Mouse (Mus musculus) spleen, adult 2 months (tissue): ENCODE data around the gene Hist1h3d. TPM values are rescaled to one million over a fixed set of nuclear protein-coding genes. Genes with fewer than 3 reads are reported as not detected.
A peak's percentile ranks its signal among the peaks of the same experiment; 100 is the strongest.
"Not testable (repeated sequence)": the region's sequence is repeated elsewhere in the genome, so short reads cannot be mapped to it uniquely, and the experiment has no call there.

Source experiments
- DNase-seq, 2 experiments: peaks; one replicate each; pipeline versions ENCODE4 v3.0.0 to v3.0.0-alpha.2; 2012 to 2021; ENCODE audit warnings: low spot score in 2 of 2, low read depth in 1 of 2
- H3K27ac ChIP-seq: fragments of 200-500 bp; 2 replicates; pipeline ENCODE4 v1.5.1; 2012; ENCODE audit warnings: low read length, inconsistent platforms; ENCODE audit not compliant: insufficient read depth
- H3K27me3 ChIP-seq: fragments of 200-500 bp; 2 replicates; pipeline ENCODE4 v1.6.1; 2012; ENCODE audit warnings: mild to moderate bottlenecking, moderate library complexity, low read length, inconsistent platforms; ENCODE audit not compliant: control insufficient read depth, insufficient read depth
- H3K36me3 ChIP-seq: fragments of 200-500 bp; 2 replicates; pipeline ENCODE4 v1.6.1; 2012; ENCODE audit warnings: mild to moderate bottlenecking, low read length, inconsistent platforms; ENCODE audit not compliant: control insufficient read depth, insufficient read depth
- H3K4me1 ChIP-seq: fragments of 200-500 bp; 2 replicates; pipeline ENCODE4 v1.6.1; 2011; ENCODE audit warnings: inconsistent platforms; ENCODE audit not compliant: control insufficient read depth, insufficient read depth, insufficient read length
- H3K4me3 ChIP-seq: fragments of 200-500 bp; 2 replicates; pipeline ENCODE4 v1.5.1; 2011; ENCODE audit warnings: mild to moderate bottlenecking, inconsistent platforms; ENCODE audit not compliant: insufficient read depth, insufficient read length; ENCODE audit errors: extremely low read depth
- CTCF ChIP-seq: fragments of 200-500 bp; IDR thresholded peaks from 2 replicates; pipeline ENCODE4 v1.5.1; 2011; ENCODE audit warnings: mild to moderate bottlenecking, inconsistent platforms; ENCODE audit not compliant: insufficient read depth, insufficient read length, insufficient replicate concordance; ENCODE audit errors: extremely low read depth
- POLR2A ChIP-seq: fragments of 200-500 bp; IDR thresholded peaks from 2 replicates; pipeline ENCODE4 v1.6.1; 2011; ENCODE audit warnings: low read depth, low read length, inconsistent platforms
- WGBS: fragments of 180-500 bp; shearing (Covaris S2); methylation state at CpG from one replicate; pipeline ENCODE4 v1.1.7; 2018; 5-methylcytosine and 5-hydroxymethylcytosine counted together
- polyA plus RNA-seq: library from polyadenylated mRNA; depleted of rRNA; stranded (reverse); fragments of >200 nt; gene quantifications from 2 replicates; pipeline ENCODE4 v1.2.3, GENCODE M21; 2012

The Hist1h3d gene
- polyA plus RNA-seq, 1 experiment = 20.9 TPM

DNA sequence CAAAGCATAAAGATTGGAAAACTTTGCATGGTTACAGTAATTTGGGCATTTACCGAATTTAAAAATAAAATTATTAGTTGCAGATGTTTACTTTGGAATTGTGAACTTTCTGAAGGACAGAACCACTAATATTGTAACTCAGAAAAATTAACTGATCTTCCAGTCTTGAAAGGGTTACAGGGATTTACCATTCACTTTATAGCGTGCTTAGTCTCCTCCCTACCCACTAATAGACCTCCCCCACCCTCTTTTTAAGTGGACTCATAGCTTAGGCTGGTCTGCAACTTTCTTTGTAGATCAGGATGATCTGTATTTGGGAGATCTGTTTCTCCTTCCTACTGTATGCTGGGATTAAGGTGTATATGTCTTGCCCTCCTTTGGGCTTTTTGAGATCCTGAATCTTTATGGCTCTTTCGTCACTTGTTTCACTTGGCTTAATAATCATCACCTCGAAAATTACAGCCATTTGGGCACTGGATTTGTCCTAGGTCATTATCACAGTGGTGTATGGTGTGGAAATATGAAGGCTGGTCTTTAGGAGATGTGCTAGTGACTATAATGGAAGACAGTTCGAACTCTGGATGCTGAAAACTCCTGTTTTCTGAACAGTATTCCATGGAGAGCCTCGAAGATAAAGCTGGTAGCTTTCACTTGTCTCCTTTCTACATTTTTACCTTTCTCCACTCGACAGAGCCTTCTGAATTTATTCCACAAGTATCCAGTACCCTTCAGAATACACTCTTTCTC is 39.3 kb upstream of the Hist1h3d start:
- Histone ChIP-seq H3K4me1 (peaks cover 3% of the 10 kb centered on the region; the same call in 1 of the 2 replicates), H3K27ac (no peak overlapping the region), H3K36me3 (no peaks in the 10 kb centered on the region), H3K27me3 (no peaks in the 10 kb centered on the region), H3K4me3 (no peak overlapping the region)
- TF ChIP-seq POLR2A (no peak), CTCF (no peak)
- DNase-seq = no peak
- WGBS = 30% methylated on average over 7 of the region's 7 CpGs

DNA sequence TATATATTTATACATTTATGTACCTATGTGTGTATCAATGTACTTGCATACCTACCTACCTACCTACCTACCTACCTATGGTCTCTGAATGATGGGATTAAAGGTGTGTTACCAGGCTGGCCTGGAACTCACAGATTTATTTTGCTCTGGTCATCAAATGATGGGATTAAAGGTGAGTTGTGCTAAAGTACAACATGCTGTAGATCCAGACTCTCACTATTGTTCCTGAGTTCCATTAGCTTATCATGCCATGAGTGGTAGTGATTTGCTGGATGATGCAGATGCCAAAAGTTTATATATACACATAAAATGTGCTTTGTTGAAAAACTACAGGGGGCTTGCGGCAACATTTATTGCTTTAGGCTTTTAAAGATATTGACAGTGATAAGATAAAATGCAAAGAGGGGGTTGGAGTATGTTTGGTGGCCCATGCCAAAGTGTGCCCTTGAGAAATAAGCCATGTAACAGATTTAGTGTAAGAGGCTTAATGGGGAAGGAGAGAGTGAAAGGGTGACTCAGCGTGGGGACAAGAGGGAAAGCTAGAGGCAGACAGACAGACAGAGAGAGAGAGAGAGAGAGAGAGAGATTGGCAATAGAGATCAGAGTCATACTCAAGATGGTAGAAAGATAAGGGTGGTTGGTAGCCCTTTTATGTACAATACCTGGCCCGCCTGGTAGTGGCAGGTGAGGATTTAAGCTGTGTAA is 38.4 kb upstream of the Hist1h3d start:
- 83% methylated on average over 3 of the region's 3 CpGs for WGBS
- Histone ChIP-seq H3K36me3 (no peaks in the 10 kb centered on the region), H3K27ac (no peak overlapping the region), H3K4me1 (peaks cover 3% of the 10 kb centered on the region; the same call in 1 of the 2 replicates), H3K27me3 (no peaks in the 10 kb centered on the region), H3K4me3 (no peak overlapping the region)
- no peak for DNase-seq
- TF ChIP-seq POLR2A = no peak
- TF ChIP-seq CTCF = no peak

- no peak for DNase-seq
- 87% methylated on average over 5 of the region's 5 CpGs for WGBS
- Histone ChIP-seq H3K4me1 (peaks cover 3% of the 10 kb centered on the region; the same call in 1 of the 2 replicates), H3K4me3 (no peak overlapping the region), H3K36me3 (no peaks in the 10 kb centered on the region), H3K27ac (no peak overlapping the region), H3K27me3 (no peaks in the 10 kb centered on the region)
- TF ChIP-seq CTCF (no peak), POLR2A (no peak)
These were observed 37.3 kb upstream of the Hist1h3d start for GRCm38 (mm10) chr13:23538249-23538648.

DNA sequence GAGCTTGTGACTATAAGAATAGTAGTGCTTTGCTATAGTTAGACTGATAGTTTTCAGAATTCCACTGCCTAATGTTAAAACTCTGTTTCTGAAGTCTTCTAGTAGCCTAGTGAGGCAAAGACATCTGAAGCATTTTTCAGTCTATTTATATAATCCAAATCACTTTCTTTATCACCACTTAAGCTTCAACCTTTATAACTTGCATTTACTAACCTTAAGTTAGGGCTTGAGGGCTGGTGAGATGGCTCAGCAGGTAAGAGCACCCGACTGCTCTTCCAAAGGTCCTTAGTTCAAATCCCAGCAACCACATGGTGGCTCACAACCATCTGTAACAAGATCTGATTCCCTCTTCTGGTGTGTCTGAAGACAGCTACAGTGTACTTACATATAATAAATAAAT is 35.7 kb upstream of the Hist1h3d start:
- H3K27me3 ChIP-seq, H3K27ac ChIP-seq, H3K4me3 ChIP-seq, DNase-seq, H3K4me1 ChIP-seq, H3K36me3 ChIP-seq: not testable (repeated sequence)
- WGBS = 90% methylated on average over 1 of the region's 1 CpGs

- no peak for DNase-seq
- no peaks in the 10 kb centered on the region for H3K36me3 ChIP-seq
- no peaks in the 10 kb centered on the region for H3K4me1 ChIP-seq
- H3K27me3 ChIP-seq = no peaks in the 10 kb centered on the region
- no peak for TF ChIP-seq POLR2A
- no peak for TF ChIP-seq CTCF
- 85% methylated on average over 3 of the region's 3 CpGs for WGBS
- no peak overlapping the region for H3K4me3 ChIP-seq
- H3K27ac ChIP-seq = no peak overlapping the region
These were observed 34.1 kb upstream of the Hist1h3d start for GRCm38 (mm10) chr13:23541497-23541896.

DNA sequence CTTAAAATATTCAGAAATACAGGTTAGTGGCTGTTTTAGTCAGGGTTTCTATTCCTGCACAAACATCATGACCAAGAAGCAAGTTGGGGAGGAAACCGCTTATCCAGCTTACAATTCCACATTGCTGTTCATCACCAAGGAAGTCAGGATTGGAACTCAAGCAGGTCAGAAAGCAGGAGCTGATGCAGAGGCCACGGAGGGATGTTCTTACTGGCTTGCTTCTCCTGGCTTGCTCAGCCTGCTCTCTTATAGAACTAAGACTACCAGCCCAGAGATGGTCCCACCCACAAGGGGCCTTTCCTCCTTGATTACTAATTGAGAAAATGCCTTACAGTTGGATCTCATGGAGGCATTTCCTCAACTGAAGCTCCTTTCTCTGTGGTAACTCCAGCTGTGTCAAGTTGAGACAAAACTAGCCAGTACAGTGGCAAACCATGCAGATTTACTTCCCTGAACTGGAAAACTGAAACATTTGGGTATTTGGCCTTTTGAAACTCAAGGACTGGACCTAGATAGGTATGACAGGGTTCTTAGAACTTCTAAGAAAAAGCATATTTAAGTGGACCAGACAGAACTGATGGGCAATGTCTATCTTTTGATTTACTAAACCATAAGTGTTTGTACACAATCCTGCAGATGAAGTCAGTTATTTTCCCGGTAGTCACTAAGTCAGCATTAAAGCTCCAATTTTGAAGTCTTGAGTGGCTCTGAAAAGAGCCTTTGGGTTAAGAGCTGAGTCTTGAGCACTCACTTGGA is 33.2 kb upstream of the Hist1h3d start:
- Histone ChIP-seq H3K27ac (peak overlapping the region; percentile 96), H3K4me3 (peak overlapping the region; percentile 68)
- not testable (repeated sequence) for H3K4me1 ChIP-seq, H3K27me3 ChIP-seq, DNase-seq, H3K36me3 ChIP-seq
- WGBS = 24% methylated on average over 3 of the region's 3 CpGs
